Mouse (Mus musculus): Measurements from ENCODE around the gene Gm27029. TPM values are rescaled to one million over a fixed set of nuclear protein-coding genes. Genes with fewer than 3 reads are reported as not detected.

Gm27029 gene
- polyA plus RNA-seq, 1 experiment from 2014 or later, result 7.6 TPM

DNA sequence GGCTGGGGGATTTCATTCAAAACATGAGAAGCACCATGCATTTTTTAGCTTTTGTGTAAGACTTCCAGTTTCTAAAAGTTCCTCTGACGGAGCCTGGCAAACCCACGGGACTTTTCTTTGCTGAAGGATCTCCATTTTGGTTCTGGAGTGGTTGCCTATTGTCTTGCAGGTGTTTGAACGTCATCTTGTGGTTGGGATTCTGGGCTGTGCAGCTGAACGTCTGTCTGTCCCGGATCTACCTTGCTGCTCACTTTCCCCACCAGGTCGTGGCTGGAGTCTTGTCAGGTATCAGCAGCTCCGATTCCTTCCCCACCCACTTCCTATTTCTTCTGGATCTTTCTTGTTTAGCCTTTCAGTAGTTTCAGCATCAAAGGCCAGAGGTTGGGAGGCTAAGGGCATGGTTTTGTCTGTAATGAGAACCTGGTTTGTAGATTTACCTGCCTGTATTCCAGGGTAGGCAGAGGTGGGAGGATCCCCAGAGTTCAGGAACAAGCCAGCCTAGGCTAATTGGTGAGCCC, 50.1 kb downstream of the Gm27029 start:
- POLR2A ChIA-PET, result interaction anchor here (0.7 kb wide), 1 partner anchor 15 kb away, joined by 4 read pairs; no protein-coding TSS in a partner anchor
- no peak for TF ChIP-seq CTCF (IDR thresholded peaks at IDR 0.05)
- DNase-seq (ENCODE audit: low read depth, low spot score) (no peak), ATAC-seq (no peak)
- in situ Hi-C loops (cut with MboI; ENCODE audit: low pct_unique_long_range_greater_than_20kb), result no loop called here
- CTCF ChIA-PET, result no interaction called here
- peaks cover 50% of the 10 kb centered on the region for H3K27me3 ChIP-seq

DNA sequence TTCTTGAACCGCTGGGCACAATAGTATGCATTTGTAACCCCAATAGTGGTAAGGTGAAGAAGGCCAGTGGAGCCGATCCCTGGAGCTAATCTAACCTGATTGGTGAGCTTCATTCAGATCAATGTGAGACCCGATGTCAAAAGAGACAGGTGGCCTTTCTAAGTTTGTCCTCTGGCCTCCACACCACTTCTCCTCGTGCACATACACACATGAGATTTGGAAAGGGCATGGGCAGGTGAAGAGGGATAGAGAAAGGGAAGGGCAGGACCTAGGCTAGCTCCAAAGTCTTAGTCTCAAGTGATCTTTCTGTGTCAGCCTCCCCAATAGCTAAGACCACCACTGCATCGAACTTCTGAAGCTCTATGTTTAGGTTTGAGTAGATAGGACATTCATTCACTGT, 54.5 kb downstream of the Gm27029 start:
- DNase-seq (ENCODE audit: low read depth, low spot score), result no peak
- ATAC-seq, result no peak
- POLR2A ChIA-PET, result no interaction called here
- no peak for TF ChIP-seq CTCF (IDR thresholded peaks at IDR 0.05)
- H3K27me3 ChIP-seq, result peaks cover 51% of the 10 kb centered on the region
- in situ Hi-C loops (cut with MboI; ENCODE audit: low pct_unique_long_range_greater_than_20kb), result no loop called here
- CTCF ChIA-PET, result interaction anchor here (0.9 kb wide), 1 partner anchor 25 kb away, joined by 3 read pairs; no protein-coding TSS in a partner anchor

DNA sequence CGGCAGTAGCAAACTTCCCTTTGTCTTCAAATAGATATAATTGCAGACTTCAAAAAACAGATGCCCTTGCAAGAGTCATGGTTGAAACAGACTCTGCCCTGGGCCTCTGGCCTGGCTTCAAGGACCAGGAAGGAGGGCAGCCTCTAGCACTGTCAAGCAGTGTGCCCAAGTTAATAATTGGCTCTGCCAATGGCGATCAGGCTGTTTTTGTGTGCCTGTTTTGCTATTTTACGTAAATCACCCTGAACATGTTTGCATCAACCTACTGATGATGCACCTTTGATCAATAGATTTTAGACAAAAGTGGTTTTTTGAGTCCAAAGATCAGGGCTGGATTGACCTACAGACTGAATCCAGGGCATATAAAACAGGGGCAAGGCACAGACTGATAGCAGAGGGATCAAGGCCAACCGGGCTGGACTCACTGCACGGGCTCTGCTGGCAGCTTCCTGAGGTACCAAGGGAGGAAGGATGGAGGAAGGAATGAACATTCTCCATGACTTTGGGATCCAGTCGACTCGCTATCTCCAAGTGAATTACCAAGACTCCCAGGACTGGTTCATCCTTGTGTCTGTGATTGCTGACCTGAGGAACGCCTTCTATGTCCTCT, 57.2 kb downstream of the Gm27029 start, which contains the start of gene G6pc:
G6pc (plus strand) TSS at position 236 of the 610 bp plus-strand sequence.
- TF ChIP-seq CTCF (IDR thresholded peaks at IDR 0.05), result no peak
- in situ Hi-C loops (cut with MboI; ENCODE audit: low pct_unique_long_range_greater_than_20kb), result no loop called here
- peaks cover 39% of the 10 kb centered on the region for H3K27me3 ChIP-seq
- DNase-seq (ENCODE audit: low read depth, low spot score), result no peak
- POLR2A ChIA-PET, result no interaction called here
- no peak for ATAC-seq
- CTCF ChIA-PET, result no interaction called here

DNA sequence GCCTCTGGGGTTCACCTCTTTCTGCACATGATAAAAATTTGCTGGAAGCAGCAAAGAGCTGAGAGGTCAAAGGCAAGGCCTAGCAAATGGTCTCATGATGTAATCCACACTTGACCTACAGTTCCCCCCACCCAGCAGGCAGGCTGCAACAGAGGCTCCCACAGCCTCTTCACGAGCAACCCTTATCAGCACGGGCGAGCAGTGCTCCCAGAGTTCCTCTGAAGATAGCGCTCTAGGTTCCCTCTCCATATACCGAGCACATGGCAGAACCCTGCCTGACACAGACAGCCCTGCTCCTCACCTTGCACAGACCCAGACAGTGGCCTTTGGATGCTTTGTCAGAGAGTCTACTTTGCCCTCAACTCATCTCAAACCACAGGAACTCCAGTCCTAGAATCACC, 60.1 kb downstream of the Gm27029 start:
- ATAC-seq, result no peak
- peaks cover 22% of the 10 kb centered on the region for H3K27me3 ChIP-seq
- in situ Hi-C loops (cut with MboI; ENCODE audit: low pct_unique_long_range_greater_than_20kb), result no loop called here
- no peak for DNase-seq (ENCODE audit: low read depth, low spot score)
- TF ChIP-seq CTCF (IDR thresholded peaks at IDR 0.05), result no peak
- ChIA-PET POLR2A (no interaction called here), CTCF (no interaction called here)

DNA sequence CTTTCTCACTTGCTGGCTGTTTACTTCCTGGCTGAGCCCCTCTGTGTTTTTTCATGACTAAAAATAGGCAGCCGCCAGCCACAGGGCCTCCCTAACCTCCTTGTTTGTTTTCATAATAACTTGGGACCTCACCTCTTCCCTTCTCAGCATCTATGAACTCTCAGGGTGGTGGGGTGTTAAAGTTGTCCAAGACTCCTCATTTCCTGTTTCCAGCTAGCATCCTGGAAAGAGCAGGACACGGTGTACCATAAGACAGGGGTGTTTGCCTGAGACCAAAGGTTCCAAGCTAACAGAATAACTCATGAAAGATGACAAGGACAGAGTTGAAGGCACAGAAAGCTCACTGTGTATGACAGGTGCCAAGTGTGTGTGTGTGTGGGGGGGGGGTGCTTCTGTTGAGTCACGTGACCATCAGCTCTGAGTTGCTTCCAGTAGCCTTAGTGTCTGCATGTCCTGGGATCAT, 63.9 kb downstream of the Gm27029 start:
- in situ Hi-C loops (cut with MboI; ENCODE audit: low pct_unique_long_range_greater_than_20kb), result no loop called here
- ATAC-seq, result no peak
- DNase-seq (ENCODE audit: low read depth, low spot score), result no peak
- TF ChIP-seq CTCF (IDR thresholded peaks at IDR 0.05), result no peak
- ChIA-PET CTCF (no interaction called here), POLR2A (no interaction called here)
- peaks cover 4% of the 10 kb centered on the region for H3K27me3 ChIP-seq

DNA sequence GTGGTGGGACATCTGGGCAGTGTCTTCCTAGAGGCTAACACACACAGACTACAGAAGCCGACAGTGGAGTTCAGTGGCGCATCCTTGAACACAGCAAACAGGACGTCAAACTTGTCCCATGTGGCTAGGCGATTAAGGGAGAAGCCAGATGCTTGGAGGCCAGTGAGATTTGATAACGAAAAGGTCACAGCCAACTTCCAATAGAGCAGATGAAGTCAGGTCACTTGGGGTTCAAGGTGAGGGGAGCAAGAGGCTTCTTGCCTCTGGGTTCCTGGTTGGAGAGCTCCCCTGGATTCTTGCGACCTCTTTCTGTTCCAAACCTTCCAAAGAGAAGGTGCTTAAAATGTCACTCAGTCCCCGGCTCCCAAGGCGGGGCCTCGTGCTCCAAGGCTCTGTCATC, 64.8 kb downstream of the Gm27029 start:
- no peaks in the 10 kb centered on the region for H3K27me3 ChIP-seq
- TF ChIP-seq CTCF (IDR thresholded peaks at IDR 0.05), result no peak
- ChIA-PET POLR2A (interaction anchor here (0.6 to 0.9 kb wide), 2 partner anchors 15 to 31 kb away, joined by 3 to 4 read pairs; no protein-coding TSS in a partner anchor), CTCF (interaction anchor here (1.0 kb wide), 1 partner anchor 12 kb away, joined by 3 read pairs; no protein-coding TSS in a partner anchor)
- DNase-seq (ENCODE audit: low read depth, low spot score), result no peak
- ATAC-seq, result no peak
- in situ Hi-C loops (cut with MboI; ENCODE audit: low pct_unique_long_range_greater_than_20kb), result no loop called here

DNA sequence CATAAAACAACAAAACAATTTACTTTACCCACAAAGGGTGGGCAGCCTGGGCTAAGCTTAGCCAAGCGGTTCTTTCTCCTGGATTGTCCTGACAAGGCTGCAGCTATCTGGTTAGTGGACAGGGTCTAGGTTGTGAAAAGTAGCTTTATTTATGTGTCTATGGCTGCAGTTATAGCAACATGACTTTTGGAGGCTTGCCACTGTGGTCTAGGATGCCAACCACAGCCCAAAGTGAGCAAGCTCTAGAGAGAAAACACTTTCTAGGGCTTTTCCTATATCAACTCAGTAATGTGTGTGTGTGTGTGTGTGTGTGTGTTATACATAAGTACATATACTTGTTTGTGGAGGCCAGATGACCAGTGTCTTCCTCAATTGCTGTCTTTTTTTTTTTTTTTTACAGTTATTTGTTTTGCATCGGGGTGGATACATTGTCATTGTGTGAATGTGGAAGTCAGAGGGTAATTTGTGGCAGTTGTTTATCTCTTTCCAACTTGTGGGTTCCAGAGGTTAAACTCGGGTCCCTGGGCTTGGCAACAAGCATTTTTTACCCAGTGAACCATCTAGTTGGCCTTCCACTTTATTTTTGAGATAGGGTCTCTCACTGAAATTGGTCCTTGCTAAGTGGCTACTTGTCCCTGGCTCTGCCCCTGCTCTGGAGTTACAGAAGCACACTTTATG, 67.0 kb downstream of the Gm27029 start:
- TF ChIP-seq CTCF (IDR thresholded peaks at IDR 0.05), result no peak
- ChIA-PET CTCF (interaction anchor here (2.3 kb wide), 1 partner anchor 37 kb away, joined by 8 read pairs; no protein-coding TSS in a partner anchor), POLR2A (no interaction called here)
- in situ Hi-C loops (cut with MboI; ENCODE audit: low pct_unique_long_range_greater_than_20kb), result no loop called here
- ATAC-seq (no peak), DNase-seq (ENCODE audit: low read depth, low spot score) (no peak)
- H3K27me3 ChIP-seq, result no peaks in the 10 kb centered on the region

Other genes starting within 250 kb of the Gm27029 start
- gene Ccr10, start 249.4 kb downstream of the Gm27029 start, polyA plus RNA-seq (2021), result 0.95 TPM
- gene Ezh1, start 198.3 kb downstream of the Gm27029 start, polyA plus RNA-seq (2021), result 52.0 TPM
- 27.3 TPM for gene Ramp2, start 178.8 kb downstream of the Gm27029 start, polyA plus RNA-seq (2021)
- gene Vps25, start 171.1 kb downstream of the Gm27029 start, polyA plus RNA-seq (2021), result 104 TPM
- 53.9 TPM for gene Wnk4, start 164.2 kb downstream of the Gm27029 start, polyA plus RNA-seq (2021)
- 1.0 TPM for gene Cntd1, start 145.8 kb downstream of the Gm27029 start, polyA plus RNA-seq (2021)
- 118 TPM for gene Coa3, start 145.7 kb downstream of the Gm27029 start, polyA plus RNA-seq (2021)
- gene Becn1, start 122.5 kb downstream of the Gm27029 start, polyA plus RNA-seq (2021), result 203 TPM
- 101 TPM for gene Psme3, start 108.6 kb downstream of the Gm27029 start, polyA plus RNA-seq (2021)
- 2.3 TPM for gene Aoc2, start 99.7 kb downstream of the Gm27029 start, polyA plus RNA-seq (2021)
- 0.04 TPM for gene Aoc3, start 94.2 kb downstream of the Gm27029 start, polyA plus RNA-seq (2021)
- not detected for gene G6pc, start 57.2 kb downstream of the Gm27029 start, polyA plus RNA-seq (2021)
- gene Aarsd1, start 7.2 kb downstream of the Gm27029 start, polyA plus RNA-seq (2021), result 47.2 TPM
- 26.1 TPM for gene Rundc1, start 289 bp upstream of the Gm27029 start, polyA plus RNA-seq (2021)
- gene Ptges3l, start 537 bp upstream of the Gm27029 start, polyA plus RNA-seq (2021), result 28.1 TPM
- 391 TPM for gene Rpl27, start 17.5 kb upstream of the Gm27029 start, polyA plus RNA-seq (2021)
- gene Ifi35, start 23.6 kb upstream of the Gm27029 start, polyA plus RNA-seq (2021), result 39.5 TPM
- 22.6 TPM for gene Rnd2, start 40.2 kb upstream of the Gm27029 start, polyA plus RNA-seq (2021)
- gene Vat1, start 41.4 kb upstream of the Gm27029 start, polyA plus RNA-seq (2021), result 202 TPM
- gene Brca1, start 127.2 kb upstream of the Gm27029 start, polyA plus RNA-seq (2021), result 9.4 TPM
- gene Nbr1, start 127.4 kb upstream of the Gm27029 start, polyA plus RNA-seq (2021), result 120 TPM
- 12.5 TPM for gene Tmem106a, start 157.4 kb upstream of the Gm27029 start, polyA plus RNA-seq (2021)
- gene Gm11634, start 174.5 kb upstream of the Gm27029 start, polyA plus RNA-seq (2021), result not detected
- 18.0 TPM for gene Rdm1, start 202.4 kb upstream of the Gm27029 start, polyA plus RNA-seq (2021)
- gene Arl4d, start 240.7 kb upstream of the Gm27029 start, polyA plus RNA-seq (2021), result 9.7 TPM